Mouse (Mus musculus) lung, postnatal 0 days (tissue): ENCODE measurements at regions not wholly inside any gene's neighbourhood (a gene's known extent, or its start where the extent isn't known, plus 50 kb on each side); places are given as distances from the start of the nearest gene placed in this dataset.
"Not testable (repeated sequence)": the region's sequence is repeated elsewhere in the genome, so short reads cannot be mapped to it uniquely, and the experiment has no call there.

Experiments
- ATAC-seq: fragments of 200-750 bp; cut with Nextera tagmentation; 2 replicates; pipeline ENCODE4 v1.8.0; 2017; ENCODE audit warnings: moderate library complexity
- DNase-seq: peaks from one replicate; pipeline ENCODE4 v3.0.0-alpha.2; 2016; ENCODE audit warnings: low spot score
- H3K27ac ChIP-seq: fragments of 300-500 bp; sonication (generic); 2 replicates; pipeline ENCODE4 v1.5.1; 2014; ENCODE audit warnings: antibody characterized with exemption, mild to moderate bottlenecking, low read length, mixed read lengths
- H3K27me3 ChIP-seq: fragments of 300-500 bp; sonication (generic); replicated peaks from 2 replicates; pipeline ENCODE4 v1.6.1; 2014; ENCODE audit warnings: low read length, mixed read lengths; ENCODE audit not compliant: insufficient read depth
- H3K36me3 ChIP-seq: fragments of 300-500 bp; sonication (generic); 2 replicates; pipeline ENCODE4 v1.6.1; 2014; ENCODE audit warnings: low read length, mixed read lengths; ENCODE audit not compliant: insufficient read depth
- H3K4me1 ChIP-seq: fragments of 300-500 bp; sonication (generic); 2 replicates; pipeline ENCODE4 v1.6.1; 2014; ENCODE audit warnings: antibody characterized with exemption, low read depth, low read length, mixed read lengths; ENCODE audit not compliant: insufficient read depth
- H3K4me2 ChIP-seq: fragments of 300-500 bp; sonication (generic); replicated peaks from 2 replicates; pipeline ENCODE4 v1.6.1; 2014; ENCODE audit warnings: low read depth, mild to moderate bottlenecking, low read length, moderate library complexity, mixed read lengths
- H3K4me3 ChIP-seq: fragments of 300-500 bp; sonication (generic); 2 replicates; pipeline ENCODE4 v1.5.1; 2014; ENCODE audit warnings: low read depth, low read length
- H3K9ac ChIP-seq: fragments of 300-500 bp; sonication (generic); replicated peaks from 2 replicates; pipeline ENCODE4 v1.6.1; 2014; ENCODE audit warnings: low read depth, mild to moderate bottlenecking
- H3K9me3 ChIP-seq: fragments of 300-500 bp; sonication (generic); 2 replicates; pipeline ENCODE4 v1.6.1; 2016; ENCODE audit warnings: low read length, mixed read lengths
- CTCF ChIP-seq: IDR thresholded peaks from 2 replicates; pipeline ENCODE4 v1.5.1; 2016; ENCODE audit warnings: antibody characterized with exemption, mild to moderate bottlenecking
- EP300 ChIP-seq: IDR thresholded peaks from 2 replicates; pipeline ENCODE4 v1.6.1; 2016; ENCODE audit warnings: antibody characterized with exemption, mild to moderate bottlenecking, control low read depth
- WGBS: fragments of 180-500 bp; shearing (Covaris S2); extraction: QIAGEN DNeasy Blood & Tissue Kit; methylation state at CpG from one replicate; pipeline ENCODE4 v1.1.7; 2014; 5-methylcytosine and 5-hydroxymethylcytosine counted together

GRCm38 (mm10) chr16:9093593-9093992, 263.7 kb downstream of the 1810013L24Rik start:
- ATAC-seq (no peak), DNase-seq (no peak)
- H3K36me3 ChIP-seq: no peaks in the 10 kb centered on the region
- no peak overlapping the region for H3K4me3 ChIP-seq
- no peak overlapping the region for H3K9ac ChIP-seq
- H3K4me1 ChIP-seq: no peaks in the 10 kb centered on the region
- H3K27ac ChIP-seq: no peak overlapping the region
- H3K4me2 ChIP-seq: no peak overlapping the region
- no peaks in the 10 kb centered on the region for H3K27me3 ChIP-seq
- no peaks in the 10 kb centered on the region for H3K9me3 ChIP-seq
- no peak for TF ChIP-seq EP300
- no peak for TF ChIP-seq CTCF
- 17% methylated on average over 2 of the region's 2 CpGs for WGBS

- no peak overlapping the region for H3K4me2 ChIP-seq
- ATAC-seq (no peak), DNase-seq (no peak)
- no peak overlapping the region for H3K27ac ChIP-seq
- no peak overlapping the region for H3K4me3 ChIP-seq
- 46% methylated on average over 5 of the region's 5 CpGs for WGBS
- TF ChIP-seq CTCF: no peak
- no peak for TF ChIP-seq EP300
- H3K9ac ChIP-seq: no peak overlapping the region
- H3K27me3 ChIP-seq: no peaks in the 10 kb centered on the region
- no peaks in the 10 kb centered on the region for H3K4me1 ChIP-seq
- H3K9me3 ChIP-seq: no peaks in the 10 kb centered on the region
- no peaks in the 10 kb centered on the region for H3K36me3 ChIP-seq
These were observed 264.3 kb downstream of the 1810013L24Rik start for GRCm38 (mm10) chr16:9094201-9094600.

- H3K36me3 ChIP-seq: no peaks in the 10 kb centered on the region
- WGBS: 91% methylated on average over 11 of the region's 11 CpGs
- H3K4me2 ChIP-seq: no peak overlapping the region
- H3K27me3 ChIP-seq: no peaks in the 10 kb centered on the region
- H3K4me1 ChIP-seq: no peaks in the 10 kb centered on the region
- no peaks in the 10 kb centered on the region for H3K9me3 ChIP-seq
- H3K9ac ChIP-seq: no peak overlapping the region
- no peak for DNase-seq
- H3K4me3 ChIP-seq: no peak overlapping the region
- TF ChIP-seq EP300: no peak
- no peak for TF ChIP-seq CTCF
- no peak for ATAC-seq
- H3K27ac ChIP-seq: no peak overlapping the region
These were observed 276.3 kb downstream of the 1810013L24Rik start for GRCm38 (mm10) chr16:9106211-9106610.

GRCm38 (mm10) chr16:9106676-9107075, 276.8 kb downstream of the 1810013L24Rik start:
- H3K9me3 ChIP-seq, H3K4me2 ChIP-seq, H3K9ac ChIP-seq, DNase-seq, H3K27me3 ChIP-seq, H3K27ac ChIP-seq, H3K4me1 ChIP-seq, H3K4me3 ChIP-seq, H3K36me3 ChIP-seq, ATAC-seq: not testable (repeated sequence)
- WGBS: 94% methylated on average over 7 of the region's 8 CpGs

GRCm38 (mm10) chr16:9113801-9114200, 283.9 kb downstream of the 1810013L24Rik start:
- H3K36me3 ChIP-seq: no peaks in the 10 kb centered on the region
- H3K9me3 ChIP-seq: no peaks in the 10 kb centered on the region
- no peaks in the 10 kb centered on the region for H3K27me3 ChIP-seq
- 86% methylated on average over 3 of the region's 3 CpGs for WGBS
- no peak overlapping the region for H3K4me3 ChIP-seq
- no peaks in the 10 kb centered on the region for H3K4me1 ChIP-seq
- H3K4me2 ChIP-seq: no peak overlapping the region
- DNase-seq: no peak
- no peak for ATAC-seq
- TF ChIP-seq EP300 (no peak), CTCF (no peak)
- no peak overlapping the region for H3K27ac ChIP-seq
- H3K9ac ChIP-seq: no peak overlapping the region

GRCm38 (mm10) chr16:9115548-9115947, 285.6 kb downstream of the 1810013L24Rik start:
- WGBS: 45% methylated on average over 5 of the region's 5 CpGs
- Histone ChIP-seq H3K9me3 (no peaks in the 10 kb centered on the region), H3K4me1 (no peaks in the 10 kb centered on the region), H3K9ac (no peak overlapping the region), H3K36me3 (no peaks in the 10 kb centered on the region), H3K27me3 (no peaks in the 10 kb centered on the region), H3K27ac (no peak overlapping the region), H3K4me2 (no peak overlapping the region), H3K4me3 (no peak overlapping the region)
- no peak for ATAC-seq
- no peak for TF ChIP-seq CTCF
- TF ChIP-seq EP300: no peak
- DNase-seq: no peak

- H3K9ac ChIP-seq: no peak overlapping the region
- no peaks in the 10 kb centered on the region for H3K9me3 ChIP-seq
- 67% methylated on average over 2 of the region's 2 CpGs for WGBS
These were observed 291.7 kb downstream of the 1810013L24Rik start for GRCm38 (mm10) chr16:9121581-9121980.

More at GRCm38 (mm10) chr16:9121581-9121980, 291.7 kb downstream of the 1810013L24Rik start:
- TF ChIP-seq EP300 (no peak), CTCF (no peak)
- H3K36me3 ChIP-seq: no peaks in the 10 kb centered on the region
- H3K4me1 ChIP-seq: no peaks in the 10 kb centered on the region
- ATAC-seq (no peak), DNase-seq (no peak)
- no peaks in the 10 kb centered on the region for H3K27me3 ChIP-seq
- H3K4me3 ChIP-seq: no peak overlapping the region
- H3K27ac ChIP-seq: no peak overlapping the region
- no peak overlapping the region for H3K4me2 ChIP-seq
